Mouse (Mus musculus) hindbrain, embryonic 14.5 days (tissue): ENCODE measurements around the gene Ccdc191. TPM values are rescaled to one million over a fixed set of nuclear protein-coding genes. Genes with fewer than 3 reads are reported as not detected.

ENCODE experiments used
- ATAC-seq: fragments of 200-750 bp; cut with Nextera tagmentation; 2 replicates; pipeline ENCODE4 v1.8.0; 2017; ENCODE audit warnings: moderate number of reproducible peaks, mild to moderate bottlenecking, moderate TSS enrichment, moderate library complexity; ENCODE audit not compliant: low FRiP score
- DNase-seq: peaks from one replicate; pipeline ENCODE4 v3.0.0-alpha.2; 2015; ENCODE audit warnings: low spot score
- H3K27ac ChIP-seq: fragments of 300-500 bp; sonication (generic); 2 replicates; pipeline ENCODE4 v1.5.1; 2014; ENCODE audit warnings: mild to moderate bottlenecking, moderate library complexity
- H3K27me3 ChIP-seq: fragments of 300-500 bp; sonication (generic); 2 replicates; pipeline ENCODE4 v1.6.1; 2014; ENCODE audit warnings: mild to moderate bottlenecking, low read length, mixed read lengths; ENCODE audit not compliant: control insufficient read depth, insufficient read depth
- H3K36me3 ChIP-seq: fragments of 300-500 bp; sonication (generic); replicated peaks from 2 replicates; pipeline ENCODE4 v1.6.1; 2014; ENCODE audit not compliant: control insufficient read depth, insufficient read depth
- H3K4me1 ChIP-seq: fragments of 300-500 bp; sonication (generic); replicated peaks from 2 replicates; pipeline ENCODE4 v1.6.1; 2014; ENCODE audit warnings: antibody characterized with exemption, low read length, mixed read lengths; ENCODE audit not compliant: control insufficient read depth, insufficient read depth
- H3K4me2 ChIP-seq: fragments of 300-500 bp; sonication (generic); replicated peaks from 2 replicates; pipeline ENCODE4 v1.6.1; 2014; ENCODE audit warnings: mild to moderate bottlenecking, moderate library complexity
- H3K4me3 ChIP-seq: fragments of 300-500 bp; sonication (generic); replicated peaks from 2 replicates; pipeline ENCODE4 v1.5.1; 2014; ENCODE audit warnings: mild to moderate bottlenecking, low read length
- H3K9ac ChIP-seq: fragments of 300-500 bp; sonication (generic); 2 replicates; pipeline ENCODE4 v1.6.1; 2014
- H3K9me3 ChIP-seq: fragments of 300-500 bp; sonication (generic); 2 replicates; pipeline ENCODE4 v1.6.1; 2016; ENCODE audit warnings: low read length; ENCODE audit not compliant: control insufficient read depth
- WGBS: fragments of 180-500 bp; shearing (Covaris S2); extraction: QIAGEN DNeasy Blood & Tissue Kit; methylation state at CpG from one replicate; pipeline ENCODE4 v1.1.7; 2014; 5-methylcytosine and 5-hydroxymethylcytosine counted together
- polyA plus RNA-seq: library from polyadenylated mRNA; unstranded; fragments of >200 nt; fragmentation: Nextera tagmentation; extraction: Ambion mirVana; gene quantifications from 2 replicates; pipeline ENCODE4 v1.2.1, GENCODE M21; 2014

Ccdc191 gene
- 4.2 and 7.7 TPM in 2 replicates for polyA plus RNA-seq

DNA sequence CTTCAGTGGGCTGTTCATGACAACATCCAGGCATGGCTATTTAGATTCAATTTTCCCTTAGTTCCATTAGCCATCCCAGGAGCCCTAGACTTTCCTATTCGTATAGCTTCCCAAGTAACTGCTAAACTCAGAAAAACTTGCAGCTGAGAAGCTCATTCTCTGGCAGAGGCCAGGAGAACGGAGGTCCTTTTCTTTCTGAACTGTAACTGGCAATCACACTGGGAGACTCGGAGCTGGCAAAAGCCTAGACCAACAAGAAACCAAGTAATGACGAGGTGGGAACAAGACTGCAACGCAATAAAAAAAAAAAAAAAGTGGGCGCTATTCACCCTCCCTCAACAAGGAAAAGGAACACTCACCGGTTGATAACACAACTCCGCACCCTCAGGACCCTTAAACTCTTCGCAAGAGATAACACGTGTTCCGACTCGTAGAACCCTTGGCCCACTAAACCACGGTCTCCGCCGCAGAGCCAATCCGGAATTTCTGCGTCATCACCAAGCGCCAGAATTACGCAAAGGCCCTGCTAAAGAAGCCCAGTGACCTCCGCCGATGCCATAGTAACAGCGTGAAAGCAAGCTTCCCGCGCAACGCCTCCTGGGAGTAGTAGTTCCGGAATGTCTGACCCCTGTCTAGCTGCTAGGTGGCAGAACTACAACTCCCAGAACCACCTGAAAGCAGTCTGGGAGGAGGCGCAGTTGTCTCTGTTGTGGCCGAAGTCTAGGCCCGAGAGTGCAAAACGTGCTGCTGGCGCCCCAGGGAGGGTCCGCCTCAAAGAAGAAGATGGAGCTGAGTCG lies at the start of gene Ccdc191:
Ccdc191 (plus strand) TSS at position 593 of the 797 bp plus-strand sequence.
- Histone ChIP-seq H3K36me3 (no peaks in the 10 kb centered on the region), H3K9ac (peak within 1 kb of the TSS; percentile 86), H3K27ac (peak within 1 kb of the TSS; percentile 72), H3K27me3 (no peaks in the 10 kb centered on the region), H3K4me1 (peaks cover 19% of the 10 kb centered on the region), H3K4me2 (peak within 1 kb of the TSS; percentile 71), H3K4me3 (peak within 1 kb of the TSS; percentile 71), H3K9me3 (no peaks in the 10 kb centered on the region)
- WGBS = under 1% methylated on average over 32 of the region's 33 CpGs
- ATAC-seq = peak; percentile 100
- DNase-seq = peak; percentile 100

- H3K4me2 ChIP-seq = no peak overlapping the region
- no peak overlapping the region for H3K4me3 ChIP-seq
- ATAC-seq (no peak), DNase-seq (no peak)
- no peak overlapping the region for H3K9ac ChIP-seq
- H3K36me3 ChIP-seq = no peaks in the 10 kb centered on the region
- no peaks in the 10 kb centered on the region for H3K27me3 ChIP-seq
- no peak overlapping the region for H3K27ac ChIP-seq
- 92% methylated on average over 1 of the region's 1 CpGs for WGBS
- no peaks in the 10 kb centered on the region for H3K4me1 ChIP-seq
- no peaks in the 10 kb centered on the region for H3K9me3 ChIP-seq
Measured at GRCm38 (mm10) chr16:43841236-43841635, 48.4 kb upstream of the Ccdc191 start.

DNA sequence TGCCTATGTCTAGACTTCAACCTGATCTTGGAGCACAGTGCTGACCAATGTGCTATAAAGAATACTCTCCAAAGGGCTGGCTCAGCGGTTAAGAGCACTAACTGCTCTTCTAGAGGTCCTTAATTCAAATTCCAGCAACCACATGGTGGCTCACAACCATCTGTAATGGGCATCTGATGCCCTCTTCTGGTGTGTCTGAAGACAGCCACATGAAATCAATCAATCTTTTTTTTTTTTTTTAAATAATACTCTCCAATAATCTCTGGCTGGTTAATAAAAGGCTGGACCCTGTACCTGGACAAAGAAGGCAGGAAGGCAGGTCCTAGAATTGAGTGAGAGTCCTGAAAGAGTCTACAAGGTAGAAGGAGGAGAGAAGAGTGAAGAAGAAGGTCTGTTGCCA lies 39.8 kb upstream of the Ccdc191 start:
- H3K9ac ChIP-seq = no peak overlapping the region
- H3K36me3 ChIP-seq = no peaks in the 10 kb centered on the region
- ATAC-seq (no peak), DNase-seq (no peak)
- H3K4me2 ChIP-seq = no peak overlapping the region
- H3K27me3 ChIP-seq = no peaks in the 10 kb centered on the region
- 52% methylated on average over 1 of the region's 1 CpGs for WGBS
- H3K4me1 ChIP-seq = no peaks in the 10 kb centered on the region
- H3K4me3 ChIP-seq = no peak overlapping the region
- no peaks in the 10 kb centered on the region for H3K9me3 ChIP-seq
- no peak overlapping the region for H3K27ac ChIP-seq

DNA sequence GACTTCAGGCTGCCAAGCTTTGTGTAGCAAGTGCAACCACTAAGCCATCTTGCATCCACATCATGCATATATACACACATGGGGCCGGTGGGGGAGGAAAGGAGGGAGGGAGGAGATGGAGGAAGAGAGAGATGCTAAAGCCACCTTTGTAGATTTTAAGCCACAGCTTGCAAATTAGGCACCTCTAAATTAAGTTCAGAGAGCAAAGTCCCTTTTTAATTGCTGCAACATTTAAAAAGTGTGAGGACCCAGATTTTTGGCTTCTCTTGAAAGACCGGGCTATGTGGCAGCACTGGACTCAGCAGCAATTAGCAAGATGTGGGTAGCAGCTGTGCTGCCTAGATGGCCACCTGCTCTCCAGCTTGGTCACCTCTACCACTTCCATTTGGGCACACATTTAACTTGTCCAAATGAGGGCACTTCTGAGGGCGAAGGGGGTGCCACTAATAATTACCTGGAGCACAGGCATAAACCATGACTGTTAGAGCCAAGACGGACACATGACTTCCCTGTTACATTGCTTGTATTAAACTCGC lies 30.6 kb upstream of the Ccdc191 start:
- Histone ChIP-seq H3K4me3 (no peak overlapping the region), H3K9ac (no peak overlapping the region), H3K9me3 (no peaks in the 10 kb centered on the region), H3K36me3 (peaks cover 21% of the 10 kb centered on the region), H3K27me3 (no peaks in the 10 kb centered on the region), H3K4me2 (no peak overlapping the region), H3K4me1 (no peaks in the 10 kb centered on the region), H3K27ac (no peak overlapping the region)
- ATAC-seq (no peak), DNase-seq (no peak)
- 83% methylated on average over 5 of the region's 5 CpGs for WGBS

DNA sequence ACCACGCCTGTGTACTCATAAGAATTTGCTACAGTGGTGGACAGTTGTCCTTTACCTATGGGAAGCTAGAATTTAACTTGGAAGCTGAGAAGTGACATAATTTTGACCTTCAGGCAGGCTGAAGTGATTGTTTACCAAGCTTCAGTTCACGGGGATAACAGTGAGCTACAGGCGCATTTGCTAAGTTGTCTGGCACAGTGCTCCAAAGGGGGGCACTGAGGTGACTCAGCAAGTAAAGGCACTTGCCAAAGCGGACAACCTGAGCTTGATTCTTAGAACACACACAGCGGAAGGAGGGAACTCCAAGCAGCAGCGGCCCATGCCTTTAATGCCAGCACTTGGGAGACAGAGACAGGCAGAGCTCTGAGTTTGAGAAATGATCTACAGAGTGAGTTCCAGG lies 29.0 kb upstream of the Ccdc191 start:
- Histone ChIP-seq H3K9ac (no peak overlapping the region), H3K36me3 (peaks cover 25% of the 10 kb centered on the region), H3K4me1 (no peaks in the 10 kb centered on the region), H3K9me3 (no peaks in the 10 kb centered on the region), H3K27ac (no peak overlapping the region), H3K4me2 (no peak overlapping the region), H3K4me3 (no peak overlapping the region), H3K27me3 (no peaks in the 10 kb centered on the region)
- DNase-seq = no peak
- no peak for ATAC-seq
- 79% methylated on average over 6 of the region's 6 CpGs for WGBS

DNA sequence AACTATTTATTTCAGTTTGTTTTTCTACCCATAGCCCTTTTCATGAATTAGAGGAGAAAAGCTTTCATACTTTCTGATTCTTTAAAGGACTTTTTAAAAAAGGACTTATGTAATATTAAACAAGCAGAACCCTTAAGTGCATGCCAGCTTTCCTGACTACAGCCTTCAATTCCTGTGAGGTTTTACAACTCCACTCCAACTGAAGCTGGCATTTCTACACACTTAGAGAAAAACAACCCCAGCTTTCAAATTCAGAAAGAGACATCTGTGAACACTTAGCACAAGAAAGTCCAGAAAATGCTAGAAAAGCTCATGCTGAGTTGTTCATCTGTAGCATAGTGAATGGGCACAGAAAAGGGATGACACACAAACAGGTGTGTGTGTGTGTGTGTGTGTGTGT lies 19.8 kb upstream of the Ccdc191 start:
- DNase-seq (no peak), ATAC-seq (no peak)
- Histone ChIP-seq H3K36me3 (peaks cover 31% of the 10 kb centered on the region), H3K4me1 (no peaks in the 10 kb centered on the region), H3K27ac (0 out of 2 replicates have a peak overlapping the region, but pooled peaks have one; percentile 16), H3K9me3 (no peaks in the 10 kb centered on the region), H3K9ac (no peak overlapping the region), H3K4me2 (no peak overlapping the region), H3K4me3 (no peak overlapping the region), H3K27me3 (no peaks in the 10 kb centered on the region)

DNA sequence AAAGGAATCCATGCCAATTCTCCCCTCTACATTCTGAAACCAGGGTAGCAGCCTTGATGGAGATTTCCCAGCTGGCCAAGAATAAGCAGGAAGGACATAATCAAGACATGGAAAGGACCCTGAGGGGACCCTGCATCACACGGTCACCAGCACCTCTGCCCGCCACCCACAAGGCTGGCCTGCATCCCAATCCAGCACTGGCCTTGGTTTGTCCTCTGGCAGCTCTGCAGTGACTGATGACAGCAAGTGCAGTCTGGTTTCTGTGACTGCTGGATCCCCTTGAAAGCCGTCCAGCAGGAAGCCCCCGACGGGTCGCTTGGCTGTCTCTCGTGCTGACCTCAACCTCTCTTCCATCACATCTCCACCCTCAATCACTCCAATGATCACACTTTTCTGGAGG lies 18.2 kb upstream of the Ccdc191 start:
- Histone ChIP-seq H3K36me3 (peaks cover 46% of the 10 kb centered on the region), H3K4me2 (no peak overlapping the region), H3K27me3 (no peaks in the 10 kb centered on the region), H3K4me1 (no peaks in the 10 kb centered on the region), H3K9ac (no peak overlapping the region), H3K27ac (no peak overlapping the region), H3K4me3 (no peak overlapping the region), H3K9me3 (no peaks in the 10 kb centered on the region)
- 90% methylated on average over 7 of the region's 7 CpGs for WGBS
- DNase-seq (no peak), ATAC-seq (no peak)

- Histone ChIP-seq H3K27ac (no peak overlapping the region), H3K36me3 (peaks cover 43% of the 10 kb centered on the region), H3K4me2 (no peak overlapping the region), H3K9me3 (no peaks in the 10 kb centered on the region), H3K4me1 (no peaks in the 10 kb centered on the region), H3K27me3 (no peaks in the 10 kb centered on the region), H3K4me3 (no peak overlapping the region), H3K9ac (no peak overlapping the region)
- no peak for ATAC-seq
- DNase-seq = no peak
- WGBS = 94% methylated on average over 6 of the region's 6 CpGs
Measured at GRCm38 (mm10) chr16:43879769-43880168, 9.8 kb upstream of the Ccdc191 start.

GRCm38 (mm10) chr16:43881636-43882035 lies 8.0 kb upstream of the Ccdc191 start:
- Histone ChIP-seq H3K4me3 (no peak overlapping the region), H3K36me3 (peaks cover 26% of the 10 kb centered on the region), H3K4me2 (no peak overlapping the region), H3K27ac (no peak overlapping the region), H3K9me3 (no peaks in the 10 kb centered on the region), H3K4me1 (no peaks in the 10 kb centered on the region), H3K9ac (no peak overlapping the region), H3K27me3 (no peaks in the 10 kb centered on the region)
- no peak for DNase-seq
- 64% methylated on average over 3 of the region's 3 CpGs for WGBS
- no peak for ATAC-seq
